Mouse (Mus musculus) MEL (cell line): ENCODE results near the gene Cisd1. TPM values are rescaled to one million over a fixed set of nuclear protein-coding genes. Genes with fewer than 3 reads are reported as not detected.

Experiments used
- DNase-seq: peaks from one replicate; pipeline ENCODE4 v3.0.0; 2011; ENCODE audit warnings: low read depth, low spot score
- H3K27ac ChIP-seq: 2 replicates; pipeline ENCODE4 v1.5.1; 2012; ENCODE audit warnings: low read depth, mild to moderate bottlenecking, control low read depth, low read length, moderate library complexity; ENCODE audit not compliant: control insufficient read depth
- H3K27me3 ChIP-seq, 2 experiments: fragments of 150-350 bp in 1 of 2; sonication (generic) in 1 of 2; 2 replicates each; pipeline ENCODE4 v1.6.1; 2012; ENCODE audit warnings: low read length in 2 of 2, mild to moderate bottlenecking in 2 of 2, improper control_type of control experiment in 1 of 2, moderate library complexity in 1 of 2; ENCODE audit not compliant: insufficient read depth in 2 of 2, control insufficient read depth in 1 of 2
- H3K36me3 ChIP-seq, 2 experiments: 2 replicates each; pipeline ENCODE4 v1.6.1; 2012 to 2014; ENCODE audit warnings: low read length in 2 of 2, improper control_type of control experiment in 1 of 2, inconsistent platforms in 1 of 2, mild to moderate bottlenecking in 1 of 2; ENCODE audit not compliant: insufficient read depth in 2 of 2, control insufficient read depth in 1 of 2
- H3K4me1 ChIP-seq, 2 experiments: fragments of 150-350 bp in 1 of 2; sonication (generic) in 1 of 2; 2 replicates each; pipeline ENCODE4 v1.6.1; 2012; ENCODE audit warnings: low read length in 2 of 2, improper control_type of control experiment in 1 of 2, mild to moderate bottlenecking in 1 of 2; ENCODE audit not compliant: insufficient read depth in 2 of 2, control insufficient read depth in 1 of 2
- H3K4me3 ChIP-seq, 2 experiments: fragments of 150-350 bp in 1 of 2; sonication (generic) in 1 of 2; 2 replicates each; pipeline ENCODE4 v1.5.1; 2012; ENCODE audit warnings: low read depth in 2 of 2, low read length in 2 of 2, mild to moderate bottlenecking in 2 of 2, moderate library complexity in 2 of 2, control low read depth in 1 of 2, improper control_type of control experiment in 1 of 2; ENCODE audit not compliant: control insufficient read depth in 1 of 2, insufficient read depth in 1 of 2
- H3K79me2 ChIP-seq: 2 replicates; pipeline ENCODE4 v1.6.1; 2012; ENCODE audit warnings: mild to moderate bottlenecking, low read length, moderate library complexity; ENCODE audit not compliant: control insufficient read depth, poor library complexity, insufficient read depth
- H3K9ac ChIP-seq: 2 replicates; pipeline ENCODE4 v1.6.1; 2012; ENCODE audit warnings: low read depth, mild to moderate bottlenecking, control low read depth, low read length, moderate library complexity; ENCODE audit not compliant: control insufficient read depth, poor library complexity, severe bottlenecking
- H3K9me3 ChIP-seq: fragments of 150-350 bp; sonication (generic); replicated peaks from 2 replicates; pipeline ENCODE4 v1.6.1; 2012; ENCODE audit warnings: mild to moderate bottlenecking, low read length, improper control_type of control experiment, moderate library complexity; ENCODE audit not compliant: insufficient read depth
- BHLHE40 ChIP-seq: IDR thresholded peaks from 2 replicates; pipeline ENCODE4 v1.6.1; 2012; ENCODE audit warnings: low read depth, mild to moderate bottlenecking, inconsistent platforms, low read length, improper control_type of control experiment, borderline replicate concordance
- CHD1 ChIP-seq: IDR thresholded peaks from 2 replicates; pipeline ENCODE4 v1.6.1; 2012; ENCODE audit warnings: low read depth, mild to moderate bottlenecking, inconsistent platforms, low read length, improper control_type of control experiment
- CHD2 ChIP-seq: IDR thresholded peaks from 2 replicates; pipeline ENCODE4 v1.6.1; 2011; ENCODE audit warnings: low read length, improper control_type of control experiment
- CTCF ChIP-seq, 3 experiments: IDR thresholded peaks in 2 of 3; conservative IDR thresholded peaks in 1 of 3; 2 replicates each; pipeline ENCODE4 v1.5.1; 2011 to 2012; ENCODE audit warnings: low read length in 3 of 3, low read depth in 2 of 3, mild to moderate bottlenecking in 2 of 3, improper control_type of control experiment in 1 of 3, inconsistent platforms in 1 of 3, mixed read lengths in 1 of 3, moderate library complexity in 1 of 3; ENCODE audit not compliant: control insufficient read depth in 1 of 3, insufficient read depth in 1 of 3, poor library complexity in 1 of 3, severe bottlenecking in 1 of 3
- E2F4 ChIP-seq: IDR thresholded peaks from 2 replicates; pipeline ENCODE4 v1.6.1; 2011; ENCODE audit warnings: low read depth, low read length, improper control_type of control experiment, borderline replicate concordance
- EP300 ChIP-seq, 2 experiments: IDR thresholded peaks; 2 replicates each; pipeline ENCODE4 v1.6.1; 2011; ENCODE audit warnings: improper control_type of control experiment in 2 of 2, low read length in 2 of 2, low read depth in 1 of 2, mild to moderate bottlenecking in 1 of 2
- ETS1 ChIP-seq: IDR thresholded peaks from 2 replicates; pipeline ENCODE4 v1.6.1; 2012; ENCODE audit warnings: low read depth, mild to moderate bottlenecking, inconsistent platforms, low read length, improper control_type of control experiment, moderate library complexity
- GABPA ChIP-seq: IDR thresholded peaks from 2 replicates; pipeline ENCODE4 v1.6.1; 2012; ENCODE audit warnings: low read depth, mild to moderate bottlenecking, inconsistent platforms, low read length, improper control_type of control experiment, moderate library complexity
- GATA1 ChIP-seq: IDR thresholded peaks from 2 replicates; pipeline ENCODE4 v1.6.1; 2011; ENCODE audit warnings: low read depth, low read length, improper control_type of control experiment
- HCFC1 ChIP-seq: IDR thresholded peaks from 2 replicates; pipeline ENCODE4 v1.6.1; 2012; ENCODE audit warnings: low read depth, mild to moderate bottlenecking, inconsistent platforms, low read length, improper control_type of control experiment, moderate library complexity
- KAT2A ChIP-seq: conservative IDR thresholded peaks from 2 replicates; pipeline ENCODE4 v1.6.1; 2012; ENCODE audit warnings: low read depth, low read length, improper control_type of control experiment, inconsistent platforms
- MAFK ChIP-seq: IDR thresholded peaks from 2 replicates; pipeline ENCODE4 v1.6.1; 2011; ENCODE audit warnings: low read depth, mild to moderate bottlenecking, low read length, improper control_type of control experiment, borderline replicate concordance
- MAX ChIP-seq: IDR thresholded peaks from 2 replicates; pipeline ENCODE4 v1.6.1; 2011; ENCODE audit warnings: low read length, improper control_type of control experiment
- MXI1 ChIP-seq: IDR thresholded peaks from 2 replicates; pipeline ENCODE4 v1.6.1; 2011; ENCODE audit warnings: mild to moderate bottlenecking, low read depth, low read length, improper control_type of control experiment
- MYB ChIP-seq: IDR thresholded peaks from 2 replicates; pipeline ENCODE4 v1.6.1; 2011; ENCODE audit warnings: mild to moderate bottlenecking, low read depth, low read length, improper control_type of control experiment
- NELFE ChIP-seq: IDR thresholded peaks from 2 replicates; pipeline ENCODE4 v1.6.1; 2011; ENCODE audit warnings: low read depth, low read length, improper control_type of control experiment
- POLR2A ChIP-seq, 2 experiments: IDR thresholded peaks; 2 replicates each; pipeline ENCODE4 v1.6.1; 2011 to 2012; ENCODE audit warnings: low read length in 2 of 2, mild to moderate bottlenecking in 2 of 2, control low read depth in 1 of 2, improper control_type of control experiment in 1 of 2, low read depth in 1 of 2, moderate library complexity in 1 of 2; ENCODE audit not compliant: control insufficient read depth in 1 of 2, insufficient read depth in 1 of 2, poor library complexity in 1 of 2
- POLR2AphosphoS2 ChIP-seq: IDR thresholded peaks from 2 replicates; pipeline ENCODE4 v1.6.1; 2011; ENCODE audit warnings: low read length, improper control_type of control experiment
- SIN3A ChIP-seq: IDR thresholded peaks from 2 replicates; pipeline ENCODE4 v1.6.1; 2012; ENCODE audit warnings: low read length, improper control_type of control experiment, inconsistent platforms
- SMC3 ChIP-seq: IDR thresholded peaks from 2 replicates; pipeline ENCODE4 v1.6.1; 2011; ENCODE audit warnings: low read depth, low read length, improper control_type of control experiment
- TAL1 ChIP-seq: IDR thresholded peaks from 2 replicates; pipeline ENCODE4 v1.6.1; 2012; ENCODE audit warnings: mild to moderate bottlenecking, inconsistent platforms, low read length, moderate library complexity, mixed read lengths
- TBP ChIP-seq: IDR thresholded peaks from 2 replicates; pipeline ENCODE4 v1.8.0; 2011; ENCODE audit warnings: low read depth, low read length, improper control_type of control experiment
- TCF12 ChIP-seq: IDR thresholded peaks from 2 replicates; pipeline ENCODE4 v1.6.1; 2014; ENCODE audit warnings: low read depth, mild to moderate bottlenecking, inconsistent platforms, low read length, improper control_type of control experiment, moderate library complexity
- UBTF ChIP-seq: IDR thresholded peaks from 2 replicates; pipeline ENCODE4 v1.6.1; 2012; ENCODE audit warnings: low read depth, mild to moderate bottlenecking, inconsistent platforms, low read length, improper control_type of control experiment, moderate library complexity, borderline replicate concordance; ENCODE audit not compliant: insufficient read depth
- USF1 ChIP-seq: IDR thresholded peaks from 2 replicates; pipeline ENCODE4 v1.6.1; 2014; ENCODE audit warnings: low read depth, mild to moderate bottlenecking, inconsistent platforms, low read length, improper control_type of control experiment, moderate library complexity
- USF2 ChIP-seq, 2 experiments: IDR thresholded peaks; 2 replicates each; pipeline ENCODE4 v1.6.1; 2011 to 2012; ENCODE audit warnings: improper control_type of control experiment in 2 of 2, low read length in 2 of 2, borderline replicate concordance in 1 of 2, inconsistent platforms in 1 of 2, low read depth in 1 of 2, mild to moderate bottlenecking in 1 of 2; ENCODE audit not compliant: insufficient read depth in 1 of 2
- ZMIZ1 ChIP-seq: IDR thresholded peaks from 2 replicates; pipeline ENCODE4 v1.6.1; 2012; ENCODE audit warnings: low read depth, mild to moderate bottlenecking, inconsistent platforms, low read length, improper control_type of control experiment, moderate library complexity
- polyA plus RNA-seq, 2 experiments: library from polyadenylated mRNA; stranded (reverse) in 1 of 2; unstranded in 1 of 2; fragments of >175 nt in 1 of 2; fragments of >200 nt in 1 of 2; gene quantifications; 2 replicates each; pipeline versions ENCODE4 v1.2.1 to v1.2.4; 2012; ENCODE audit warnings: low replicate concordance in 2 of 2, low read depth in 1 of 2; ENCODE audit not compliant: insufficient read length in 2 of 2, insufficient read depth in 1 of 2, missing spikeins in 1 of 2
- total RNA-seq: library from RNA; depleted of rRNA; stranded (reverse); fragments of 300-350 nt; gene quantifications from 2 replicates; pipeline ENCODE4 v1.2.3, GENCODE M21; 2012

Gene Cisd1
- total and polyA plus RNA-seq, 3 experiments, result 108 to 109 TPM; not detected in 1

DNA sequence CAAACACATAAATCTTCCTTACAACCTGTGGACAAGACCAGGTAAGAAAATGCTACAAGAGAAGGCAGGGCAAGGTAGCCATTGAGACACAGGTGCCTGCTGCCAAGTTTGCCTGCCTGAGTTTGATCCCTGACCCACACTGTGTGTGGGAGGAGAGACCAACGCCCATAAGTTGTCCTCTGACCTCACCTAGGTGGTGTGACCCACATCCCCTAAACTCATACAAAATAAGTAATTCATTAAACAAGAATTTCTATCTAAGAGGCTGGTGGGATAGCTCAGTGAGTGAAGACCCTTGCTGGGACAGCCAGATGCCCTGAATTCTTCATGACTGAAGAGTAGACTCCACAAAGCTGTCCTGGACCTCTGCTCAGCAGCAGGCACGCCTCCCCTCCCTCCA is 4.6 kb downstream of the Cisd1 start:
- H3K4me3 ChIP-seq, result no peak overlapping the region
- H3K36me3 ChIP-seq, result peaks cover 0 to 24% of the 10 kb centered on the region in 2 experiments; a peak in 2 of 4 replicates
- peaks cover 3 to 14% of the 10 kb centered on the region in 2 experiments; a peak in 3 of 4 replicates for H3K4me1 ChIP-seq
- H3K9me3 ChIP-seq, result no peaks in the 10 kb centered on the region
- TF ChIP-seq SIN3A (no peak), SMC3 (no peak), E2F4 (no peak), MAX (no peak), BHLHE40 (no peak), USF1 (no peak), UBTF (no peak), TBP (no peak), GATA1 (no peak), NELFE (no peak), TAL1 (no peak), KAT2A (no peak), CTCF (IDR thresholded peaks at IDR 0.05 in 2 of 3, conservative IDR thresholded peaks at IDR 0.05 in 1 of 3; ENCODE audit: control insufficient read depth in 1 of 3, insufficient read depth in 1 of 3, low read depth in 2 of 3, low read length in 3 of 3, poor library complexity in 1 of 3, severe bottlenecking in 1 of 3) (no peak)
- peaks cover 46% of the 10 kb centered on the region for H3K79me2 ChIP-seq
- DNase-seq, result no peak
- H3K27ac ChIP-seq, result no peak overlapping the region
- H3K27me3 ChIP-seq, result no peaks in the 10 kb centered on the region
- no peak overlapping the region for H3K9ac ChIP-seq

DNA sequence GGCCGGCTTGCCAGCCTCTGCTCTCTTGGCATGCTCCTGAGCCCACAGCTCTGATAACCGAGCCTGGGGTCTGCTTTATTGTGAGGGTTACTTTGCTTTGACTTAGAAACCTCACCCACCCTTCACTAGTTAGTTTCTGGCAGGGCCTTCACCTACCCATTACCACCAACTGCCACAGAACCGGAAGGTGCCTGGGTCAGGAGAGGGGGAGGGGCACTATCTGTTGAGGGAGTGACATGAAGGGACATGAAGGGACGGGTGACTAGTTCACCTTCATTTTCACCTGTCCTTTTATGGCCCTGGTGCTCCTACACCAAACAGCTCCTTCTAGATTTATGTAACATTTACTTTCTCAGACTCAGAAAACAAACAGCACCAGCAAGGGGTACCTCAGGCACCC is 5.3 kb downstream of the Cisd1 start:
- DNase-seq, result no peak
- TF ChIP-seq ZMIZ1, result no peak
- TF ChIP-seq SMC3, result no peak
- TF ChIP-seq CHD2, result no peak
- no peak for TF ChIP-seq SIN3A
- TF ChIP-seq GABPA, result no peak
- TF ChIP-seq CHD1, result no peak
- no peak for TF ChIP-seq TCF12
- TF ChIP-seq USF1, result no peak
- no peak for TF ChIP-seq EP300 (IDR thresholded peaks at IDR 0.05; ENCODE audit: low read depth in 1 of 2, low read length in 2 of 2)
- no peak for TF ChIP-seq POLR2AphosphoS2
- no peak for TF ChIP-seq HCFC1
- TF ChIP-seq MYB, result no peak
- no peak for TF ChIP-seq MAFK
- TF ChIP-seq POLR2A (IDR thresholded peaks at IDR 0.05; ENCODE audit: control insufficient read depth in 1 of 2, insufficient read depth in 1 of 2, low read depth in 1 of 2, low read length in 2 of 2, poor library complexity in 1 of 2), result no peak
- no peak for TF ChIP-seq MXI1
- TF ChIP-seq USF2 (IDR thresholded peaks at IDR 0.05; ENCODE audit: borderline replicate concordance in 1 of 2, insufficient read depth in 1 of 2, low read depth in 1 of 2, low read length in 2 of 2), result no peak
- no peak for TF ChIP-seq ETS1
- no peak for TF ChIP-seq TBP
- TF ChIP-seq BHLHE40, result no peak
- no peaks in the 10 kb centered on the region for H3K9me3 ChIP-seq
- H3K36me3 ChIP-seq, result peaks cover 0 to 24% of the 10 kb centered on the region in 2 experiments; a peak in 2 of 4 replicates
- no peak overlapping the region; the same call in 1 of the 2 replicates for H3K9ac ChIP-seq
- H3K27ac ChIP-seq, result no peak overlapping the region
- no peak overlapping the region for H3K4me3 ChIP-seq
- H3K79me2 ChIP-seq, result peaks cover 45% of the 10 kb centered on the region
- H3K4me1 ChIP-seq, result peaks cover 3 to 14% of the 10 kb centered on the region in 2 experiments; a peak in 3 of 4 replicates
- H3K27me3 ChIP-seq, result no peaks in the 10 kb centered on the region
